Mouse (Mus musculus) liver, embryonic 11.5 days (tissue): ENCODE results near the gene Adarb2. TPM values are rescaled to one million over a fixed set of nuclear protein-coding genes. Genes with fewer than 3 reads are reported as not detected.

Experiments
- ATAC-seq: fragments of 200-750 bp; cut with Nextera tagmentation; replicated peaks from 2 replicates; pipeline ENCODE4 v1.8.0; 2017; ENCODE audit warnings: moderate number of reproducible peaks, mild to moderate bottlenecking, moderate TSS enrichment, moderate library complexity; ENCODE audit not compliant: low FRiP score
- DNase-seq: peaks from one replicate; pipeline ENCODE4 v3.0.0-alpha.2; 2017; ENCODE audit warnings: low spot score
- H3K27ac ChIP-seq: fragments of 300-500 bp; sonication (generic); 2 replicates; pipeline ENCODE4 v1.5.1; 2014; ENCODE audit warnings: mild to moderate bottlenecking, low read depth, low read length, control low read depth
- H3K27me3 ChIP-seq: fragments of 300-500 bp; sonication (generic); replicated peaks from 2 replicates; pipeline ENCODE4 v1.6.1; 2014; ENCODE audit warnings: low read length, mixed read lengths; ENCODE audit not compliant: control insufficient read depth, insufficient read depth
- H3K36me3 ChIP-seq: fragments of 300-500 bp; sonication (generic); 2 replicates; pipeline ENCODE4 v1.6.1; 2014; ENCODE audit warnings: mild to moderate bottlenecking, low read length, moderate library complexity, mixed read lengths; ENCODE audit not compliant: control insufficient read depth, insufficient read depth
- H3K4me1 ChIP-seq: fragments of 300-500 bp; sonication (generic); replicated peaks from 2 replicates; pipeline ENCODE4 v1.6.1; 2014; ENCODE audit warnings: low read length, mixed read lengths; ENCODE audit not compliant: control insufficient read depth, insufficient read depth
- H3K4me2 ChIP-seq: fragments of 300-500 bp; sonication (generic); 2 replicates; pipeline ENCODE4 v1.6.1; 2014; ENCODE audit warnings: mild to moderate bottlenecking, control low read depth, moderate library complexity
- H3K4me3 ChIP-seq: fragments of 300-500 bp; sonication (generic); 2 replicates; pipeline ENCODE4 v1.5.1; 2014; ENCODE audit warnings: low read depth, low read length, control low read depth
- H3K9ac ChIP-seq: fragments of 300-500 bp; sonication (generic); 2 replicates; pipeline ENCODE4 v1.6.1; 2014; ENCODE audit warnings: low read depth, low read length, control low read depth
- H3K9me3 ChIP-seq: fragments of 300-500 bp; sonication (generic); 2 replicates; pipeline ENCODE4 v1.6.1; 2016; ENCODE audit warnings: low read length, inconsistent platforms, mixed read lengths; ENCODE audit not compliant: control insufficient read depth
- WGBS: fragments of 180-500 bp; shearing (Covaris S2); extraction: QIAGEN DNeasy Blood & Tissue Kit; methylation state at CpG from one replicate; pipeline ENCODE4 v1.1.7; 2014; 5-methylcytosine and 5-hydroxymethylcytosine counted together
- polyA plus RNA-seq: library from polyadenylated mRNA; unstranded; fragments of >200 nt; fragmentation: Nextera tagmentation; extraction: Ambion mirVana; gene quantifications from 2 replicates; pipeline ENCODE4 v1.2.1, GENCODE M21; 2014

The Adarb2 gene
- polyA plus RNA-seq, 1 experiment from 2014 or later, result 0.60 TPM

- H3K4me2 ChIP-seq, result no peak overlapping the region
- no peaks in the 10 kb centered on the region for H3K9me3 ChIP-seq
- H3K27me3 ChIP-seq, result no peaks in the 10 kb centered on the region
- no peaks in the 10 kb centered on the region for H3K36me3 ChIP-seq
- H3K9ac ChIP-seq, result no peak overlapping the region
- DNase-seq (no peak), ATAC-seq (no peak)
- no peak overlapping the region for H3K4me3 ChIP-seq
- no peak overlapping the region for H3K27ac ChIP-seq
- 76% methylated on average over 5 of the region's 5 CpGs for WGBS
- H3K4me1 ChIP-seq, result no peaks in the 10 kb centered on the region
These were observed 45.5 kb downstream of the Adarb2 start for GRCm38 (mm10) chr13:8248016-8248667.

DNA sequence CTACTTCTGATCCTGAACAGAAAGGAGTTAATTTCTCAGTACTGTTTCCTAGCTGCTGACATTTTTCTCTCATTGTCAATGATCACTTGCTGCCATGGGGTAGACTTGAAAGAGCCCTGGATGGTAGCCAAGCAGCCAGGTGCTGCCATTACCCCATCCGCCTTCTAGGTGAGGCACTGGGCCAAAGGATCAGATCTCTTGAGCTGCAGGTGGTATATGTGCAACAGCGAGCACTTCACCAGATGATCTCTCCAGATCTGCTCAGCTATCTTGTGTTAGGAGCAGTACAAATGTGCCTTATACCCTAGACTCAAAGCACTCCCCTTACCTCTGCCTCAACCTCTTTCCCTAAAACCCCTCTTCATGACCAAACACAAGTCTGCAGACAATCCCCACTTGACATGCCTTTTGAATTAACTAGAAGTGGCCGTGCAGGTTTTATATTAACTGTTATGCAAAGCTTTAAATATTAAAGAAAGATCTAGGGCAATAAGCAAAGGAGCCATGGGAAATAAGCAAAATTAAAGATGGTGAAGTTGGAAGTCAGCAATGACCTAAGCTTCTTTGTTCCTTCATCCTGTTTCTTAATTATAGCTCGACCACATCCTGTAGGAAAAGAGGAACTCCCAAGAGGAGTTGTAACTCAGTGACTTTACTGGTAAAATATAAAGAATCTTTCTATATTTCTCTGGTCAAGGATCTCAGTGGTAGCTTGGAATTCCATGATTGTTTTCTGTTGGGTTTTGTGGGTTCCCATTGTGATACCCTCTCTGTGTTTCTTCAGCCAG, 69.7 kb downstream of the Adarb2 start:
- no peaks in the 10 kb centered on the region for H3K27me3 ChIP-seq
- H3K4me2 ChIP-seq, result no peak overlapping the region
- no peak overlapping the region for H3K9ac ChIP-seq
- H3K4me3 ChIP-seq, result no peak overlapping the region
- no peak overlapping the region for H3K27ac ChIP-seq
- 64% methylated on average over 4 of the region's 4 CpGs for WGBS
- DNase-seq (no peak), ATAC-seq (no peak)
- no peaks in the 10 kb centered on the region for H3K9me3 ChIP-seq
- no peaks in the 10 kb centered on the region for H3K36me3 ChIP-seq
- H3K4me1 ChIP-seq, result no peaks in the 10 kb centered on the region

DNA sequence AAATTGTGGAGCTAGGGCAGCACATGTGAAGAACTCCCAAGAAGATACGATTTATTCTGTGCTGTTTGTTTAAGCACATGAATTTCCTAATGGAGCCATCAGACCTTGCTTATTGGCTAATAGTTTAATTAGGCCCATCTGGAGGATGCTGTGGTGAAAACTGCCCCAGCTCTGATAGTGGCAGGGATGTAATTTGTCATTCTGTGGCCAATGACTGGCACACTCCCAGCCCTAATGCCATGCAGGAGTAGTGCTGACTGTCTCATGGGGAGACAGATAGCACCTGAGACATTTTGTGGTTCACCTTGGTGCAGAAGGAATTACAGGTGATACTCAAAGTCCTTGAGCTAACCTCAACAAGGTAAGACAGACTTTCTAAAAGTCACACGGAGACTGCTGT, 80.5 kb downstream of the Adarb2 start:
- Histone ChIP-seq H3K36me3 (no peaks in the 10 kb centered on the region), H3K27me3 (no peaks in the 10 kb centered on the region), H3K4me3 (no peak overlapping the region), H3K4me1 (no peaks in the 10 kb centered on the region), H3K27ac (no peak overlapping the region), H3K4me2 (no peak overlapping the region), H3K9ac (no peak overlapping the region), H3K9me3 (no peaks in the 10 kb centered on the region)
- DNase-seq (no peak), ATAC-seq (no peak)
- 77% methylated on average over 2 of the region's 2 CpGs for WGBS

GRCm38 (mm10) chr13:8316347-8317141, 113.9 kb downstream of the Adarb2 start:
- no peak for ATAC-seq
- Histone ChIP-seq H3K4me2 (no peak overlapping the region), H3K4me1 (no peaks in the 10 kb centered on the region), H3K36me3 (no peaks in the 10 kb centered on the region), H3K9me3 (no peaks in the 10 kb centered on the region), H3K27ac (no peak overlapping the region), H3K27me3 (no peaks in the 10 kb centered on the region), H3K9ac (no peak overlapping the region), H3K4me3 (no peak overlapping the region)
- DNase-seq, result no peak
- 47% methylated on average over 5 of the region's 5 CpGs for WGBS

- no peaks in the 10 kb centered on the region for H3K36me3 ChIP-seq
These were observed 131.2 kb downstream of the Adarb2 start for GRCm38 (mm10) chr13:8333589-8334455.

GRCm38 (mm10) chr13:8334580-8334979, 131.9 kb downstream of the Adarb2 start:
- H3K9ac ChIP-seq, result no peak overlapping the region
- no peak overlapping the region for H3K27ac ChIP-seq
- H3K4me2 ChIP-seq, result no peak overlapping the region
- no peak for ATAC-seq
- H3K4me3 ChIP-seq, result no peak overlapping the region
- H3K9me3 ChIP-seq, result no peaks in the 10 kb centered on the region
- no peak for DNase-seq
- H3K27me3 ChIP-seq, result no peaks in the 10 kb centered on the region
- 71% methylated on average over 4 of the region's 4 CpGs for WGBS
- no peaks in the 10 kb centered on the region for H3K36me3 ChIP-seq
- no peaks in the 10 kb centered on the region for H3K4me1 ChIP-seq

More at GRCm38 (mm10) chr13:8333589-8334455, 131.2 kb downstream of the Adarb2 start:
- no peak overlapping the region for H3K27ac ChIP-seq
- WGBS, result 51% methylated on average over 7 of the region's 7 CpGs
- no peaks in the 10 kb centered on the region for H3K9me3 ChIP-seq
- no peaks in the 10 kb centered on the region for H3K27me3 ChIP-seq
- no peak overlapping the region for H3K4me2 ChIP-seq
- DNase-seq, result no peak
- no peaks in the 10 kb centered on the region for H3K4me1 ChIP-seq
- ATAC-seq, result no peak
- no peak overlapping the region for H3K4me3 ChIP-seq
- H3K9ac ChIP-seq, result no peak overlapping the region

DNA sequence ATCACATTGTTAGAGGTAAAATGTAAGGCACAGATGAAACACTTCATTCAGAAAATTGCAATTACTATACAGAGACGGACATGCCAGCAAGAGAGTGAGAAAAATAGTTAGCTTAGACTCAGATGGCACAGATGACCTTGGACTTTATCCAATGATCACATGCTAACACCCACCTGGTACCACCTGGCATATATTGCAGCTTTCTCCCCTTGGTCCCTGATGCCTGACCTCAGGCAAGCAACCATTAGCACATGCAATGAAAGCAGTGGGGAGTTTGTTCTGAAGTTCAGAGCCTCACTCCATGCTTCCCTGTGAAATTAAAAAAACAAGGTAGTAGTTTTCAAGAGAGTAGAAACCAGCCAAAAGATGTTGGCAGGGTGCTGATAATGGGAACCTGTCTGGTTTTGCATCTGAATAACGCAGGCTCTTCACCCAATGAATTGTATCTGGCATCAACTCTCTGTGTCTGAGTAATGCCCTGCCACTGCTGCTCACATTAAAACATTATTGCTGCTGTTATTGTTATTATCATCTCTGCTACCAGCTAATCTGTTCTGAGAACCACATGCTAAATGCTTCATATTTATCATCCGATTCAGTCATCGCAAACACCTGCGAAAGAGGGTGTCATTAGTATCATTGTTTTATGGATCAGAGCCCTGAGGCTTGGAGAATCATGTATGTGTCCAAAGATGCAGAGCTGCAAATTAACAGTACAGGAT, 138.6 kb downstream of the Adarb2 start:
- Histone ChIP-seq H3K27ac (no peak overlapping the region), H3K4me2 (no peak overlapping the region), H3K4me1 (no peaks in the 10 kb centered on the region), H3K9ac (no peak overlapping the region), H3K4me3 (no peak overlapping the region), H3K27me3 (no peaks in the 10 kb centered on the region), H3K9me3 (no peaks in the 10 kb centered on the region), H3K36me3 (no peaks in the 10 kb centered on the region)
- DNase-seq, result no peak
- ATAC-seq, result no peak
- WGBS, result 82% methylated on average over 5 of the region's 5 CpGs

- Histone ChIP-seq H3K27me3 (no peaks in the 10 kb centered on the region), H3K9ac (no peak overlapping the region), H3K9me3 (no peaks in the 10 kb centered on the region), H3K36me3 (no peaks in the 10 kb centered on the region), H3K27ac (no peak overlapping the region), H3K4me1 (no peaks in the 10 kb centered on the region), H3K4me3 (no peak overlapping the region), H3K4me2 (no peak overlapping the region)
- ATAC-seq (no peak), DNase-seq (no peak)
- WGBS, result 83% methylated on average over 7 of the region's 7 CpGs
These were observed 144.5 kb downstream of the Adarb2 start for GRCm38 (mm10) chr13:8347147-8347546.
